Mouse (Mus musculus): ENCODE measurements around the gene Tpsg1. TPM values are rescaled to one million over a fixed set of nuclear protein-coding genes. Genes with fewer than 3 reads are reported as not detected.
A peak's percentile ranks its signal among the peaks of the same experiment; 100 is the strongest.

Gene Tpsg1
- polyA plus RNA-seq, 1 experiment from 2014 or later: 0.47 TPM

DNA sequence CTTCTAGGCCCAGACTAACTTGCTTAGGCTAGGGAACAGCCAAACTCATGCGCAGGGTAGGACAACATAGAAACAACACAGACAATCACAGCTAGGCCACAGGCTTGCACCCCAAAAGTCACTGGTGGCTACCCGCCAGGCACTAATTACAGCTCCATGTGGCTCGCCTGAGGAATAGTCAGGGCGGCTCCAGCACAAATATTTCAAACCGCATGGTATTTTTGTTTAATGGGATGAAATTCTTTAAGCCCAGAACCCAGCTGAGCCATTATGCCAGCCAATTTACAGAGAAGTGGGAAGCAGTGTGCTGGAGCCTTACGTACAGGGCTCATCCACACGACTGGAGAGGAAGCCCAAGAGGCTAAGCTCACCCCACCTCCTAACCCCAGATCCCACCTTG lies 40.5 kb downstream of the Tpsg1 start:
- WGBS: 80% methylated on average over 7 of the region's 7 CpGs
- H3K9me3 ChIP-seq (replicated peaks): no peaks in the 10 kb centered on the region
- no peak overlapping the region for H3K4me2 ChIP-seq
- no peak for ATAC-seq (replicated peaks; ENCODE audit: low FRiP score)
- peaks cover 64% of the 10 kb centered on the region for H3K4me1 ChIP-seq
- H3K36me3 ChIP-seq: no peaks in the 10 kb centered on the region
- H3K27ac ChIP-seq: no peak overlapping the region
- H3K27me3 ChIP-seq: no peaks in the 10 kb centered on the region
- H3K9ac ChIP-seq: no peak overlapping the region
- H3K4me3 ChIP-seq (replicated peaks): no peak overlapping the region

GRCm38 (mm10) chr17:25410180-25410579 lies 41.1 kb downstream of the Tpsg1 start:
- Histone ChIP-seq H3K4me3 (replicated peaks) (no peak overlapping the region), H3K9me3 (replicated peaks) (no peaks in the 10 kb centered on the region), H3K36me3 (no peaks in the 10 kb centered on the region), H3K4me1 (peaks cover 64% of the 10 kb centered on the region), H3K27me3 (no peaks in the 10 kb centered on the region), H3K27ac (no peak overlapping the region), H3K4me2 (no peak overlapping the region), H3K9ac (no peak overlapping the region)
- 69% methylated on average over 6 of the region's 6 CpGs for WGBS
- ATAC-seq (replicated peaks; ENCODE audit: low FRiP score): no peak

GRCm38 (mm10) chr17:25410786-25411185 lies 41.7 kb downstream of the Tpsg1 start:
- H3K27me3 ChIP-seq: no peaks in the 10 kb centered on the region
- no peak overlapping the region for H3K4me2 ChIP-seq
- WGBS: 39% methylated on average over 7 of the region's 7 CpGs
- no peak overlapping the region for H3K9ac ChIP-seq
- no peaks in the 10 kb centered on the region for H3K9me3 ChIP-seq (replicated peaks)
- H3K27ac ChIP-seq: no peak overlapping the region
- no peak overlapping the region for H3K4me3 ChIP-seq (replicated peaks)
- no peaks in the 10 kb centered on the region for H3K36me3 ChIP-seq
- ATAC-seq (replicated peaks; ENCODE audit: low FRiP score): no peak
- peaks cover 64% of the 10 kb centered on the region for H3K4me1 ChIP-seq

- H3K4me2 ChIP-seq: no peak overlapping the region
- no peak overlapping the region for H3K27ac ChIP-seq
- no peak overlapping the region for H3K9ac ChIP-seq
- peaks cover 64% of the 10 kb centered on the region for H3K4me1 ChIP-seq
- WGBS: 23% methylated on average over 4 of the region's 4 CpGs
- no peak for ATAC-seq (replicated peaks; ENCODE audit: low FRiP score)
- H3K27me3 ChIP-seq: no peaks in the 10 kb centered on the region
- no peaks in the 10 kb centered on the region for H3K9me3 ChIP-seq (replicated peaks)
- no peaks in the 10 kb centered on the region for H3K36me3 ChIP-seq
- H3K4me3 ChIP-seq (replicated peaks): no peak overlapping the region
These were observed 42.2 kb downstream of the Tpsg1 start for GRCm38 (mm10) chr17:25411251-25411650.

DNA sequence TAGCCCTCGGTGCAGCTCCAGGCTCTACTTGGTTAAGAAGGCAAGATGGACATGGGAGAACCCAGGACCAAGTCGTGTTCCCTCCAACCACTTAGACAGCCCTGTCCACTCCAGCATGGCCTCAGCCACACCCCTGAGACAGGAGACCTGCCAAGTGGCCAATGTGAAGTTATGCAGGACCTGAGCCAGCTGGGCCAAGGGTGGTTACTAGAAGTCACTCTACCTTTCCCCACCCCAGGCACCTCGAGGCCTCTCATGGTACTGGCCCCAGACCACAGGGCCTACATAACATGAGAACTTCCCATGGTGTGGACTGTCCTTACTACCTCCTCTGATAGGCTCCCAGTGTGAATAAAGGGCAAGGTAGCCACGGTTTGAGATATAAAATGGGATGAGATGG lies 45.1 kb downstream of the Tpsg1 start:
- H3K4me1 ChIP-seq: peaks cover 68% of the 10 kb centered on the region
- no peak overlapping the region for H3K4me3 ChIP-seq (replicated peaks)
- no peak overlapping the region for H3K4me2 ChIP-seq
- no peaks in the 10 kb centered on the region for H3K36me3 ChIP-seq
- WGBS: 48% methylated on average over 4 of the region's 4 CpGs
- no peak for ATAC-seq (replicated peaks; ENCODE audit: low FRiP score)
- no peaks in the 10 kb centered on the region for H3K27me3 ChIP-seq
- no peak overlapping the region for H3K9ac ChIP-seq
- peak overlapping the region; percentile 78; the same call in 1 of the 2 replicates for H3K27ac ChIP-seq
- H3K9me3 ChIP-seq (replicated peaks): no peaks in the 10 kb centered on the region

- peak overlapping the region; percentile 78 for H3K27ac ChIP-seq
- 16% methylated on average over 3 of the region's 3 CpGs for WGBS
- no peak overlapping the region for H3K9ac ChIP-seq
- peaks cover 66% of the 10 kb centered on the region for H3K4me1 ChIP-seq
- ATAC-seq (replicated peaks; ENCODE audit: low FRiP score): no peak
- no peak overlapping the region for H3K4me3 ChIP-seq (replicated peaks)
- H3K27me3 ChIP-seq: no peaks in the 10 kb centered on the region
- H3K36me3 ChIP-seq: no peaks in the 10 kb centered on the region
- H3K9me3 ChIP-seq (replicated peaks): no peaks in the 10 kb centered on the region
- no peak overlapping the region for H3K4me2 ChIP-seq
These were observed 45.8 kb downstream of the Tpsg1 start for GRCm38 (mm10) chr17:25414917-25415316.

DNA sequence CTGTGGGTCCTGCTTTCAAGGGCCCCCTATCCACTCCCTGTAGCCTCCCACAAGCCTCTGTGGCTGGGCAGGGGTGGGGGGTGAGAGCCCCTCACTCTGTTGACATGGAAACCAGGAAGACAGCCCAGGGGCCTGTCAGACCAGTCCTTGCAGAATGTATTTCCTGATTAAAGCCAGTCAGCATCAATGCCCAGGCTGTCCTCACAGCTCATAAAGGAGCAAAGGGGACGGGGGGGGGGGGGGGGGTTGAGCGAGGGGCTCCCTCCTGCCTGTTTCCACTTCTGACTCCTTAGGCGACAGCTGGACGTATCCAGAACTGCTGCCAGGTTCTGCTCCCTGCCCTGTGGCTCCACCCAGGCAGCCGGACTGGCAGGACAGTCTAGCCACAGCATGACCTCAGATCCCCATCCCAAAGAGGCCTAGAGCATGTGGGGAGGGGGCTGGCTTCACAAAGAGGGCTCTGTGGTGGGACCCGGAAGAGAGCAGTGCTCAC lies 46.4 kb downstream of the Tpsg1 start:
- Histone ChIP-seq H3K36me3 (no peaks in the 10 kb centered on the region), H3K4me1 (peaks cover 63% of the 10 kb centered on the region), H3K9me3 (replicated peaks) (no peaks in the 10 kb centered on the region), H3K4me2 (no peak overlapping the region), H3K4me3 (replicated peaks) (no peak overlapping the region), H3K27me3 (no peaks in the 10 kb centered on the region), H3K27ac (peak overlapping the region; percentile 78), H3K9ac (no peak overlapping the region)
- 4% methylated on average over 3 of the region's 6 CpGs for WGBS
- peak; percentile 30; the same call in 1 of the 2 replicates for ATAC-seq (replicated peaks; ENCODE audit: low FRiP score)

- Histone ChIP-seq H3K9ac (no peak overlapping the region), H3K4me2 (0 out of 2 replicates have a peak overlapping the region, but pooled peaks have one; percentile 3), H3K27ac (peak overlapping the region; percentile 78), H3K36me3 (no peaks in the 10 kb centered on the region), H3K27me3 (no peaks in the 10 kb centered on the region), H3K4me3 (replicated peaks) (no peak overlapping the region), H3K4me1 (peaks cover 55% of the 10 kb centered on the region), H3K9me3 (replicated peaks) (no peaks in the 10 kb centered on the region)
- WGBS: 15% methylated on average over 3 of the region's 3 CpGs
- ATAC-seq (replicated peaks; ENCODE audit: low FRiP score): 0 out of 2 replicates have a peak, but pooled peaks have one; percentile 17
These were observed 47.1 kb downstream of the Tpsg1 start for GRCm38 (mm10) chr17:25416219-25416618.

DNA sequence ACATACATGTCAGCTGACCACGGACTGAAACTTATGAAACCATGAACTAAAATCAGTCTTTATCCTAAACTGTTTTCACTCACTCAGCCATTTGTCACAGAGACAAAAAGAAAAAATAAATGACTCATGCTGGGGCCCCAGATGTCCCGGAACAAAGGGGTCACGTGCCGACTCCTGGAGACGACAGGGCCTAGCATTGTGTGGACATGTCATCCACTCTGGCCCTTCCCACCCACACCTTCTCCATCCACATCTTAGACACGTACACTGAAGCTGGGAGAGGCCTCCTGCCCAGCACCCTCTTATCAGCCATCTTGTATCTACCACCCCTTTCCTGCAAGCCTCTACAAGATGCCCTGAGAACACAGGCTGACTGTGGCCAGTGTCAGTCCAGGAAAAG lies 48.9 kb downstream of the Tpsg1 start:
- Histone ChIP-seq H3K4me2 (no peak overlapping the region), H3K4me3 (replicated peaks) (no peak overlapping the region), H3K27me3 (no peaks in the 10 kb centered on the region), H3K9ac (no peak overlapping the region), H3K9me3 (replicated peaks) (no peaks in the 10 kb centered on the region), H3K27ac (no peak overlapping the region), H3K4me1 (peaks cover 51% of the 10 kb centered on the region), H3K36me3 (no peaks in the 10 kb centered on the region)
- no peak for ATAC-seq (replicated peaks; ENCODE audit: low FRiP score)
- WGBS: 80% methylated on average over 6 of the region's 6 CpGs

DNA sequence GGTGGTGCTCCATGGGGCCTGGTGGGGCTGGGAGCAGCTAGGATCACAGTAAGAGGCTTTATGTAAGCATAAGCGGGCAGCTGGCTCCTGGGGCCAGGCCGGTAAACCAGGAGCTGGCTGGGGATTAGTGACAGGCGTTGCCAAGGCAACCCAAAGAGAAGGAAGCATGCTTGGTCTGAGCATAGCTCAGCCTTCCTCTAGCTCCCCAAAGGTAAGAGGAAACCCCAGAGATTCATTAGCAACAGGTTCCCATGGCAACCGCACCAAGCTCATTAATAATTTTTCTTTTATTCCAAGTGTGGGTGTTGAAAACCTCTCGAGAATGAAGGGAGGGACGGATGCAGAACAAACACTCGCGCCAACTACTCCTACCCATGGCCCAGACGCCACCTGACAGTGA lies 49.9 kb downstream of the Tpsg1 start:
- WGBS: 46% methylated on average over 9 of the region's 9 CpGs
- no peaks in the 10 kb centered on the region for H3K9me3 ChIP-seq (replicated peaks)
- no peak overlapping the region for H3K4me3 ChIP-seq (replicated peaks)
- no peaks in the 10 kb centered on the region for H3K36me3 ChIP-seq
- peaks cover 53% of the 10 kb centered on the region for H3K4me1 ChIP-seq
- H3K27me3 ChIP-seq: no peaks in the 10 kb centered on the region
- no peak overlapping the region for H3K27ac ChIP-seq
- no peak for ATAC-seq (replicated peaks; ENCODE audit: low FRiP score)
- no peak overlapping the region for H3K4me2 ChIP-seq
- H3K9ac ChIP-seq: no peak overlapping the region

GRCm38 (mm10) chr17:25420998-25421397 lies 51.9 kb downstream of the Tpsg1 start:
- H3K4me2 ChIP-seq: no peak overlapping the region
- no peak overlapping the region for H3K27ac ChIP-seq
- H3K4me3 ChIP-seq (replicated peaks): no peak overlapping the region
- no peak for ATAC-seq (replicated peaks; ENCODE audit: low FRiP score)
- no peak overlapping the region for H3K9ac ChIP-seq
- 92% methylated on average over 3 of the region's 3 CpGs for WGBS
- no peaks in the 10 kb centered on the region for H3K27me3 ChIP-seq
- no peaks in the 10 kb centered on the region for H3K36me3 ChIP-seq
- H3K9me3 ChIP-seq (replicated peaks): no peaks in the 10 kb centered on the region
- H3K4me1 ChIP-seq: peaks cover 53% of the 10 kb centered on the region
